Mouse (Mus musculus) bone marrow, adult 2 months (tissue): ENCODE measurements around the gene Frs3. TPM values are rescaled to one million over a fixed set of nuclear protein-coding genes. Genes with fewer than 3 reads are reported as not detected.
A peak's percentile ranks its signal among the peaks of the same experiment; 100 is the strongest.
"Not testable (repeated sequence)": the region's sequence is repeated elsewhere in the genome, so short reads cannot be mapped to it uniquely, and the experiment has no call there.

ENCODE experiments used
- H3K27ac ChIP-seq: fragments of 200-500 bp; 2 replicates; pipeline ENCODE4 v1.5.1; 2012; ENCODE audit warnings: low read depth, mild to moderate bottlenecking, control low read depth, inconsistent platforms, low read length; ENCODE audit not compliant: control insufficient read depth, poor library complexity, insufficient read depth
- H3K4me1 ChIP-seq: fragments of 200-500 bp; 2 replicates; pipeline ENCODE4 v1.6.1; 2011; ENCODE audit warnings: low read length; ENCODE audit not compliant: control insufficient read depth, insufficient read depth
- H3K4me3 ChIP-seq: fragments of 200-500 bp; replicated peaks from 2 replicates; pipeline ENCODE3; 2011; ENCODE audit warnings: mild to moderate bottlenecking, low read depth, low read length, control low read depth; ENCODE audit not compliant: control insufficient read depth
- CTCF ChIP-seq: fragments of 200-500 bp; IDR thresholded peaks from 2 replicates; pipeline ENCODE4 v1.5.1; 2011; ENCODE audit warnings: low read length, control low read depth; ENCODE audit not compliant: control insufficient read depth, insufficient read depth
- POLR2A ChIP-seq: fragments of 200-500 bp; IDR thresholded peaks from 2 replicates; pipeline ENCODE4 v1.6.1; 2011; ENCODE audit warnings: low read depth, mild to moderate bottlenecking, control low read depth, low read length, borderline replicate concordance; ENCODE audit not compliant: control insufficient read depth
- WGBS: fragments of 180-500 bp; shearing (Covaris S2); methylation state at CpG from one replicate; pipeline ENCODE4 v1.1.7; 2018; 5-methylcytosine and 5-hydroxymethylcytosine counted together
- polyA plus RNA-seq: library from polyadenylated mRNA; stranded (reverse); fragments of >200 nt; gene quantifications from 2 replicates; pipeline ENCODE4 v1.2.4, GENCODE M21; 2011; ENCODE audit warnings: low replicate concordance; ENCODE audit not compliant: missing spikeins, insufficient read depth, insufficient read length

The Frs3 gene
- not detected in 2 replicates for polyA plus RNA-seq

DNA sequence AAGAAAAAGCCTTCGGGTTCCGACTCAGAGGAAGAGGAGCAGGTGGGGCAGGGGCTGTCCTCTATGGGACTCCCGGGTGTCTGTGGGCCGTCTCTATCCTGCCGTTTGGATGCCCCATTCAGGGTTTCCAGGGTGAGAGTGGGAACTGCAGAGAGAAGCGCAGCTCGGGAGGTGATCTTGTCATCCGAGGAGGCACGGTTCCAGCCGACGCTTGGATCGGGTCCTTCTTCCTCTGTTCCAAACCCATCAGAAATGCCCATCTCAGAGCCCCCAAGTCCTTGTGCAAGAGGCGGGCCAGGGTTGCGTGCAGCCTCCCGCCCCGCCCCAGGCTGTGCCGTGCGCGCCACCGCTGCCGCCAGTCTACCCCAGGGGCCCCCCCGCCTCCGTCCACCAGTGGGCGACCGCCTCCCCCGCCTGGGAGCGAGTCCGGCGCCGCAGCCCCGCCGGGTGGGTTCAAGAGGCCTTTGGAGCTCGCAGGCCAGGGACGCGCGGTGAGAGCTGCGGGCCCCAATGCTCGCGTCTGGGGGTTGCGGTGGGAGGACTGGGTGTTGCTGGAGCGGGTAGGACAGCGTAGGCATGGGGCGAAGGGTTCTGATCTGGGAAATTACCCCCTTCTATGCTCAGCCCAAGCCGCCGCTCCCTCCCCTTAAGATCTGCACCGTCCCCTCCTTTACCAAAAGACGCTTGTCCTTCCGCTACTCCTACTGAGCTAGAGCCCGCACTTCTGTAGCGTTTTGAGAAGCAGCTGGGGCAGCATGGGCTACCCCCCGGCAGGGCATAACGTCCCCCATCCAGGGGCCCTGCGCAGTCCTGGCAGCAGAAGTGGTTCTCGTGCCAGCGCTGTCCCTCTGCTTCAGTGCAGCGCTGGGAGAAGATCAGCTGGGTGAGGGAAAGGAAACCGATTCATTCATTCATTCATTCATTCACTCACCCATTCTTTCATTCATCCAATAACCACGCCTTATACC, at the start of gene Frs3:
Gene Frs3, plus strand, starts transcription at position 423 of the 968 bp plus-strand sequence.
- Histone ChIP-seq H3K4me1 (no peaks in the 10 kb centered on the region; the same call in 1 of the 2 replicates), H3K4me3 (peak within 1 kb of the TSS; percentile 91), H3K27ac (peak within 1 kb of the TSS; percentile 84)
- WGBS: 2% methylated on average over 58 of the region's 58 CpGs
- TF ChIP-seq POLR2A: no peak; the same call in 1 of the 2 replicates
- no peak for TF ChIP-seq CTCF

DNA sequence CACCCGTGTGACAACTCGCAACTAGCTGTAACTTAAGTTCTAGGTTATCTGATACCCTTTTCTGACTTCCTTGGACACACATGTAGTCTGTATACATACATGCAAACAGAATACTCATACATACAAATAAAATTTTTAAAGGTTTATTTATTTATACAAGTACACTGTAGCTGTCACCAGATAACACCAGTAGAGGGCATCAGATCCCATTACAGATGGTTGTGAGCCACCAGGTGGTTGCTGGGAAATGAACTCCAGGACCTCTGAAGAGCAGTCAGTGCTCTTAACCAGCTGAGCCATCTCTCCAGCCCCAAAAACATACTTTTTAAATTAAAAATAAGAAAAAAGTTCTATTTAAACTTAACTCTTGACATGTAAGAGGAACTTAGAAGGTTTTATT, 45.8 kb upstream of the Frs3 start:
- no peak for TF ChIP-seq CTCF
- TF ChIP-seq POLR2A: no peak
- Histone ChIP-seq H3K4me3 (no peak overlapping the region), H3K27ac (no peak overlapping the region), H3K4me1 (no peaks in the 10 kb centered on the region)
- WGBS: 90% methylated on average over 2 of the region's 2 CpGs

DNA sequence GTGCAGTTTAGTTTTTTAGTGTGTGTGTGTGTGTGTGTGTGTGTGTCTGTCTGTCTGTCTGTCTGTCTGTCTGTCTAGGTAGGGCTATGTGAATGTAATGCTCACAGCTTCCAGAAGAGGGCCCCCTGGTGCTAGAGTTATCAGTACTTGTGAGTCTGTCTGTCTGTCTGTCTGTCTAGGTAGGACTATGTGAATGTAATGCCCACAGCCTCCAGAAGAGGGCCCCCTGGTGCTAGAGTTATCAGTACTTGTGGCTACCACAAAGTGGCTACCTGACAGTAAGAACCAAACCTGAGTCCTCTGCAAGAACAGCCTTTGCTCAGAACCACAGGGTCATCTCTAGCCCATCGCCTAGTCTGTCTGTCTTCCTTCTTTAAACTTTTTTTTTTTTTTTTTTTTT, 42.1 kb upstream of the Frs3 start:
- 74% methylated on average over 1 of the region's 1 CpGs for WGBS
- H3K27ac ChIP-seq: no peak overlapping the region
- H3K4me1 ChIP-seq: no peaks in the 10 kb centered on the region
- TF ChIP-seq CTCF (peak; percentile 38), POLR2A (no peak)
- no peak overlapping the region for H3K4me3 ChIP-seq

DNA sequence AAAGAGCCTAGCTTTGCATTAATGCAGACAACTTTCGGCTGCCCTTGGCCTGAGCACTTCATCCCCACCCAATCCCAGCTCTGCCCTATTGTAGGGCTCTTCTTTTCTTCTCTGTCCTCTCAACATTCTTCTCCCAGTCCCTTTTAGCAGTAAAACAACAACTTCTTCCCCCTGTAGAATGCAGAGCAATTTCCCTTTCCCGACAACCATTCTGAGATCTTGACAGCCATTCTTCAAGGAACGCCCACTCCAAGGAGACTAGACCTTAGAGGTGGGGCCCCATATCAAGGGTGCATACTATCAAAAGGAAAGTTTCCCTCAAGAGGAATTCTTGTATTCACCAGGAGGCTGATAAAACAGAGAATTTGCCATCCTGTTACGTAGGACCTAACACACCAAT, 39.9 kb upstream of the Frs3 start:
- no peak overlapping the region for H3K27ac ChIP-seq
- no peak overlapping the region for H3K4me3 ChIP-seq
- TF ChIP-seq CTCF (no peak), POLR2A (no peak)
- H3K4me1 ChIP-seq: no peaks in the 10 kb centered on the region
- 82% methylated on average over 4 of the region's 4 CpGs for WGBS

DNA sequence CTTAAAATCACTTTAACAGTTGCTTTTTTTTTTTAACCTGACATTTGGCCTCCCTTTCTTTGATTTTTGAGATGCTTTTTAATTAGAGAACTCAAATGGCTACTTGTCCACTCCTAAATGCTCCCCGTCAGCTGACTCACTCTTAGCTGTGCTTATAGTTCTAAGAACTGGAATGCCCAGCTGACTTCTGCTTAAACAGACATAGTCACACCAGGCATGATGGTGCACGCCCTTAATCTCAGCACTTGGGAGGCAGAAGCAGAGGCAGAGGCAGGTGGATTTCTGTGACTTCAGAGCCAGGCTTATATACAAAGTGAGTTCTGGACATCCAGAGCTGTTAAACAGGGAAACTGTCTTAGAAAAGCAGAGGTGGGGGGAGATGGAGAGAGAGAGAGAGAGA, 36.9 kb upstream of the Frs3 start:
- 96% methylated on average over 2 of the region's 2 CpGs for WGBS
- TF ChIP-seq CTCF (no peak), POLR2A (no peak)

DNA sequence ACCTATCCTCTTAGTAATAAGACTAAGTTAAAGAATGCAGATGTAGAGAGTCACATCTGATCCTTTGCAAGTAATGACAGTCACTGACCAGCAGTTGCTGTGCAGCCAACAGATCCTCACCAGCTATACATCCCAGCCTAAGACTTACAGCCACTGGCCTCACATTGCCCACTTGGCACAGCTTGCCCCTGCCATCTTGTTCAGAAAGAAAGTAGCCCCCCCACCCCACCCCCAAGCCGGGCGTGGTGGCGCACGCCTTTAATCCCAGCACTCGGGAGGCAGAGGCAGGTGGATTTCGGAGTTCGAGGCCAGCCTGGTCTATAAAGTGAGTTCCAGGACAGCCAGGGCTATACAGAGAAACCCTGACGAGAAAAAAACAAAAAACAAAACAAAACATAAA, 34.5 kb upstream of the Frs3 start:
- 88% methylated on average over 8 of the region's 8 CpGs for WGBS
- H3K4me3 ChIP-seq, H3K27ac ChIP-seq, H3K4me1 ChIP-seq: not testable (repeated sequence)

More for the DNA sequence above, 36.9 kb upstream of the Frs3 start:
- no peaks in the 10 kb centered on the region for H3K4me1 ChIP-seq
- no peak overlapping the region for H3K27ac ChIP-seq
- no peak overlapping the region for H3K4me3 ChIP-seq

DNA sequence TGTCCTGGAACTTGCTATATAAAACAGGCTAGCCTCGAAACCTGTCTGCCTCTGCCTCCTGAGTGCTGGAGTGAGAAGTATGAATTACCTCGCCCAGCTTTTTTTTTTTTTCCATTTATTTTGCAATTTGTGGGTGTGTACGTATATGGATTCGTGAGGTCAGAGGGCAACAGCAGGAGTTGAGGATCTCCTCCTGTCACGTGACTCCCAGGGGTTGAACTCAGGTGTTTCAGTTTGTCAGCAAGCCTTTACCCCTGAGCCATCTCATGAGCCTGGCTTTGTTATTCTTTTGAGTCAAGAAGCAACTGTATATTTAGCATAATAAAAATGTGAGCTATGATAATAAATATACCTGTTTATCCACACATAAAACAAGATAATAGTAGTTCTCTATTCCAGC, 33.1 kb upstream of the Frs3 start:
- Histone ChIP-seq H3K27ac (no peak overlapping the region), H3K4me3 (no peak overlapping the region), H3K4me1 (no peaks in the 10 kb centered on the region)
- no peak for TF ChIP-seq CTCF
- TF ChIP-seq POLR2A: no peak
- WGBS: 74% methylated on average over 5 of the region's 5 CpGs

DNA sequence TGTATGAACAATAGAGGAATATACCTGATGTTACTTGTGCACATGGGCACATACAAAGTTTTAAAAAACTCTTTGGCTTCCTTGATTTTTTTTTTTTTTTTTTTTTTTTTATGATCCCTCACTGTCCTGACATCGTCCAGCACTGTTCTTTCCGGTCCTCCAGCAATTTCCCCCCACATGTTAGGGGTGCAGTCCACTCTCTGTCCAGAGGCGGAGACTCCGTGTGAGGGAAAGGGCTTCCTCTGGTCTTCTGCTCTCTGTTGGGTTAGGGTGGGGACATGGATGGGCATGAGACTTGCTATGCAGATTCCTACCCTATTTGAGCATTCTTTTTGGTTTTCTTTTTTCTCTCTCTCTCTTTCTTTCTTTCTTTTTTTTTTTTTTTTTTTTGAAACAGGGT, 30.9 kb upstream of the Frs3 start:
- TF ChIP-seq POLR2A: no peak
- TF ChIP-seq CTCF: no peak
- Histone ChIP-seq H3K27ac (no peak overlapping the region), H3K4me3 (no peak overlapping the region), H3K4me1 (no peaks in the 10 kb centered on the region)
- WGBS: 86% methylated on average over 4 of the region's 4 CpGs

DNA sequence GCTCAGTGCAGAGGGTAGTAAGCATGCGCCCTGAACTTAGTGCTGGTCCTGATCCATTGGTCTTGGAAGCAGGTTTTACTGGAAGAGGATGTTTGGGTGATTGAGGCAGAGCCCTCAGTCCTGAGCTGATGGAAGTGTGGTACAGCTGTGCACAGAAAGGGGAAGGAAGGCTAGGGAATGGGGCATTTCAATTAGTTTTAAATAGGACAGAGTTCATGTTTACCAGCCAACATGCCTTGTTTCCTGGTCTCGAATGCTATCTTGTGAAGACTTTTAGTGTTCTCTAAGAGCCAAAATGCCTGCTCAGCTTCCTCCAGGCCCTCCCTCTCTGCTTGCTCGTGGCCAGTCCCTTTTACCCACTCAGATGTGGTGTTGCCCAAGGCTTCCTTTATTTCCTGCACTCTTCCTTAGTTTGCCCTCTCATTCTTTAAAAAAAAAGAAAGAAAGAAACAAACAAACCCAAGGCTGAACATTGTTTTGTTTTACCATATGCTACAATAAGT, 30.0 kb upstream of the Frs3 start:
- TF ChIP-seq CTCF: no peak
- TF ChIP-seq POLR2A: no peak
- H3K27ac ChIP-seq: no peak overlapping the region
- no peaks in the 10 kb centered on the region for H3K4me1 ChIP-seq
- H3K4me3 ChIP-seq: no peak overlapping the region
- 33% methylated on average over 3 of the region's 3 CpGs for WGBS
